Mouse (Mus musculus) bone marrow, adult 2 months (tissue): ENCODE data around the gene Uckl1.

Experiments used
- CTCF ChIP-seq: fragments of 200-500 bp; IDR thresholded peaks from 2 replicates; pipeline ENCODE4 v1.5.1; 2011; ENCODE audit warnings: low read length, control low read depth; ENCODE audit not compliant: control insufficient read depth, insufficient read depth
- POLR2A ChIP-seq: fragments of 200-500 bp; IDR thresholded peaks from 2 replicates; pipeline ENCODE4 v1.6.1; 2011; ENCODE audit warnings: low read depth, mild to moderate bottlenecking, control low read depth, low read length, borderline replicate concordance; ENCODE audit not compliant: control insufficient read depth

- no peak for TF ChIP-seq CTCF
- TF ChIP-seq POLR2A: no peak
These were observed 42.8 kb downstream of the Uckl1 start for GRCm38 (mm10) chr2:181541761-181542380.
